Mouse (Mus musculus) CH12.LX (cell line): ENCODE measurements at regions not wholly inside any gene's neighbourhood (a gene's known extent, or its start where the extent isn't known, plus 50 kb on each side); places are given as distances from the start of the nearest gene placed in this dataset.

Source experiments
- DNase-seq: peaks from one replicate; pipeline ENCODE4 v3.0.0-alpha.2; 2013; ENCODE audit errors: extremely low read depth
- H3K27ac ChIP-seq: 2 replicates; pipeline ENCODE4 v1.5.1; 2012; ENCODE audit warnings: low read depth, mild to moderate bottlenecking, control low read depth, moderate library complexity; ENCODE audit not compliant: insufficient read depth
- H3K27me3 ChIP-seq: replicated peaks from 2 replicates; pipeline ENCODE3; 2012; ENCODE audit warnings: inconsistent platforms
- H3K36me3 ChIP-seq, 2 experiments: replicated peaks in 1 of 2; 2 replicates each; pipeline versions ENCODE3 to v1.6.1; 2012; ENCODE audit warnings: inconsistent platforms in 1 of 2, low read length in 1 of 2, mild to moderate bottlenecking in 1 of 2, mixed read lengths in 1 of 2, moderate library complexity in 1 of 2; ENCODE audit not compliant: control insufficient read depth in 1 of 2, insufficient read depth in 1 of 2
- H3K4me1 ChIP-seq, 2 experiments: 2 replicates each; pipeline ENCODE4 v1.6.1; 2012; ENCODE audit warnings: inconsistent platforms in 1 of 2, moderate library complexity in 1 of 2; ENCODE audit not compliant: insufficient read depth in 2 of 2, control insufficient read depth in 1 of 2
- H3K4me2 ChIP-seq: 2 replicates; pipeline ENCODE4 v1.6.1; 2012; ENCODE audit warnings: low read depth, mild to moderate bottlenecking, control low read depth; ENCODE audit not compliant: poor library complexity, insufficient read depth, severe bottlenecking
- H3K4me3 ChIP-seq, 3 experiments: fragments of 150-350 bp in 1 of 3; sonication (generic) in 1 of 3; replicated peaks in 1 of 3; 2 replicates each; pipeline versions ENCODE3 to v1.5.1; 2011 to 2012; ENCODE audit warnings: low read depth in 2 of 3, low read length in 2 of 3, mild to moderate bottlenecking in 2 of 3, moderate library complexity in 2 of 3, control low read depth in 1 of 3, improper control_type of control experiment in 1 of 3, inconsistent platforms in 1 of 3, mixed read lengths in 1 of 3; ENCODE audit not compliant: poor library complexity in 1 of 3
- H3K79me2 ChIP-seq: replicated peaks from 2 replicates; pipeline ENCODE4 v1.6.1; 2012; ENCODE audit warnings: mild to moderate bottlenecking, moderate library complexity; ENCODE audit not compliant: control insufficient read depth, poor library complexity, insufficient read depth, severe bottlenecking; ENCODE audit errors: extremely low read depth
- H3K9ac ChIP-seq: 2 replicates; pipeline ENCODE4 v1.6.1; 2012; ENCODE audit warnings: low read depth, mild to moderate bottlenecking, control low read depth, moderate library complexity; ENCODE audit not compliant: insufficient read depth
- H3K9me3 ChIP-seq: replicated peaks from 2 replicates; pipeline ENCODE3; 2012; ENCODE audit warnings: low read length, inconsistent platforms, mixed read lengths
- CHD1 ChIP-seq: IDR thresholded peaks from 2 replicates; pipeline ENCODE4 v1.6.1; 2012; ENCODE audit warnings: low read depth, low read length, improper control_type of control experiment, inconsistent platforms
- CHD2 ChIP-seq: IDR thresholded peaks from 2 replicates; pipeline ENCODE4 v1.6.1; 2011; ENCODE audit warnings: low read length, improper control_type of control experiment
- E2F4 ChIP-seq: IDR thresholded peaks from 2 replicates; pipeline ENCODE4 v1.6.1; 2011; ENCODE audit warnings: low read depth, low read length, improper control_type of control experiment; ENCODE audit not compliant: insufficient replicate concordance
- ELF1 ChIP-seq: IDR thresholded peaks from 2 replicates; pipeline ENCODE4 v1.6.1; 2014; ENCODE audit warnings: low read depth, mild to moderate bottlenecking, inconsistent platforms, low read length, improper control_type of control experiment
- EP300 ChIP-seq: IDR thresholded peaks from 2 replicates; pipeline ENCODE4 v1.6.1; 2011; ENCODE audit warnings: low read length, improper control_type of control experiment
- ETS1 ChIP-seq: conservative IDR thresholded peaks from 2 replicates; pipeline ENCODE4 v1.6.1; 2012; ENCODE audit warnings: low read depth, mild to moderate bottlenecking, inconsistent platforms, low read length, improper control_type of control experiment, moderate library complexity
- HCFC1 ChIP-seq: IDR thresholded peaks from 2 replicates; pipeline ENCODE4 v1.6.1; 2012; ENCODE audit warnings: low read depth, mild to moderate bottlenecking, inconsistent platforms, low read length, improper control_type of control experiment
- JUN ChIP-seq: IDR thresholded peaks from 2 replicates; pipeline ENCODE4 v1.6.1; 2011; ENCODE audit warnings: low read depth, mild to moderate bottlenecking, low read length, improper control_type of control experiment, moderate library complexity; ENCODE audit not compliant: insufficient read depth
- JUND ChIP-seq: conservative IDR thresholded peaks from 2 replicates; pipeline ENCODE4 v1.6.1; 2011; ENCODE audit warnings: low read depth, low read length, improper control_type of control experiment
- KAT2A ChIP-seq: IDR thresholded peaks from 2 replicates; pipeline ENCODE4 v1.6.1; 2012; ENCODE audit warnings: low read length, improper control_type of control experiment, inconsistent platforms; ENCODE audit not compliant: insufficient replicate concordance
- MAZ ChIP-seq: IDR thresholded peaks from 2 replicates; pipeline ENCODE4 v1.6.1; 2012; ENCODE audit warnings: low read depth, mild to moderate bottlenecking, inconsistent platforms, low read length, improper control_type of control experiment, moderate library complexity
- MXI1 ChIP-seq: IDR thresholded peaks from 2 replicates; pipeline ENCODE4 v1.6.1; 2011; ENCODE audit warnings: mild to moderate bottlenecking, low read depth, low read length, improper control_type of control experiment
- MYC ChIP-seq: IDR thresholded peaks from 2 replicates; pipeline ENCODE4 v1.6.1; 2011; ENCODE audit warnings: low read depth, mild to moderate bottlenecking, improper control_type of control experiment, low read length
- POLR2A ChIP-seq: IDR thresholded peaks from 2 replicates; pipeline ENCODE4 v1.6.1; 2011; ENCODE audit warnings: low read depth, mild to moderate bottlenecking, improper control_type of control experiment, low read length
- RAD21 ChIP-seq: IDR thresholded peaks from 2 replicates; pipeline ENCODE4 v1.6.1; 2011; ENCODE audit warnings: low read depth, mild to moderate bottlenecking, low read length, improper control_type of control experiment, moderate library complexity
- SIN3A ChIP-seq: IDR thresholded peaks from 2 replicates; pipeline ENCODE4 v1.6.1; 2012; ENCODE audit warnings: low read length, improper control_type of control experiment, inconsistent platforms
- SMC3 ChIP-seq: IDR thresholded peaks from 2 replicates; pipeline ENCODE4 v1.6.1; 2011; ENCODE audit warnings: low read depth, low read length, improper control_type of control experiment
- TCF12 ChIP-seq: IDR thresholded peaks from 2 replicates; pipeline ENCODE4 v1.6.1; 2014; ENCODE audit warnings: low read depth, mild to moderate bottlenecking, inconsistent platforms, low read length, improper control_type of control experiment
- USF1 ChIP-seq: IDR thresholded peaks from 2 replicates; pipeline ENCODE4 v1.6.1; 2014; ENCODE audit warnings: low read depth, mild to moderate bottlenecking, inconsistent platforms, low read length, improper control_type of control experiment
- ZC3H11A ChIP-seq: IDR thresholded peaks from 2 replicates; pipeline ENCODE4 v1.6.1; 2012; ENCODE audit warnings: low read depth, mild to moderate bottlenecking, inconsistent platforms, low read length, improper control_type of control experiment
- dilution Hi-C: fragments of 300-500 bp; cut with MboI; formaldehyde crosslinking; loops from 2 replicates; pipeline ENCODE4 v1.14.3; 2020; ENCODE audit warnings: low sequenced_read_pairs; ENCODE audit not compliant: extremely low pct_unique_long_range_greater_than_20kb, extremely low pct_ligation_motif_present
- in situ Hi-C: fragments of 300-500 bp; cut with MboI; formaldehyde crosslinking; loops from 3 replicates; pipeline ENCODE4 v1.14.3; 2019; ENCODE audit warnings: low sequenced_read_pairs, low pct_ligation_motif_present, low pct_unique_long_range_greater_than_20kb, mixed read lengths

- dilution Hi-C loops, result no loop called here
- TF ChIP-seq CHD2 (no peak), MAZ (no peak), EP300 (no peak), JUND (no peak), SMC3 (no peak), KAT2A (no peak), CHD1 (no peak), MYC (no peak)
- Histone ChIP-seq H3K36me3 (no peaks in the 10 kb centered on the region), H3K4me3 (no peak overlapping the region), H3K9me3 (no peaks in the 10 kb centered on the region), H3K79me2 (no peaks in the 10 kb centered on the region), H3K27me3 (no peaks in the 10 kb centered on the region), H3K4me1 (no peaks in the 10 kb centered on the region), H3K9ac (no peak overlapping the region), H3K4me2 (no peak overlapping the region), H3K27ac (no peak overlapping the region)
- in situ Hi-C loops, result no loop called here
- DNase-seq, result no peak
Observed at GRCm38 (mm10) chr13:99781616-99782015, 119.3 kb downstream of the Cartpt start.

DNA sequence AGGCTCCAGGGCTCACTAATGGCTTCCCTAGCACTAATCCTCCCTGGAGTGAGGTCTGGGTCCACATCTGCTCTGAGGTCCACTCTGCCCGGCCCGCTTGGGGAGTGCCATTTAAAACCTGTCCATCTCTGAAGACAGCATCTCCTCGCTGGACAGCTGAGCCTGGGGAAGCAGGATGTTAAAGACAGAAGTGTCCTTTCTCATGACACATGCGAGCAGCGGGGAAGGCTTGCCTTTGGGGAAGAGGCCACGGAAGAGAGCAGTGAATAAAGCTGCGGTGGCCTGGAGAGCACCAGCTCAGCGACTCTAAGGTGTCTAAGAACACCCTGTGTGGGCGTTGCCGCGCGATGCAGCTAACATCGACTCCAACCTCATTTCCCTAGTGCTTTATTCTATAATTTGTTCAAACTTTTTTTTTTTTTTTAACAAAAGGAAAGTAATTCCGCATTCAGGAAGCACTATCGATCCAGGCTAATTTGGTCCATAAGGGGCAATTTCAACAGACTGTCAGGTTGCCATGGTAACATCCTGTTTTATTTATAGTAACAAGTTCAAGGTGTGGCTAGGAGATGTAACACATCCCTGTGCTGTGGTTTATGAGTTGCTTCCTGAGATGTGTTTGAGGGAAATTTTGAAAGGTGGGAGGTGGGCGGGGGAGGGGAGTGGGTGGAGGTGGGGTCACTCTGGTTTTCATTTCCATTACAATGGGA is 120.0 kb downstream of the Cartpt start:
- H3K36me3 ChIP-seq, result no peaks in the 10 kb centered on the region
- dilution Hi-C loops (no loop called here), in situ Hi-C loops (no loop called here)
- H3K27me3 ChIP-seq, result no peaks in the 10 kb centered on the region
- DNase-seq, result no peak
- no peaks in the 10 kb centered on the region for H3K9me3 ChIP-seq
- no peak overlapping the region for H3K4me3 ChIP-seq
- no peaks in the 10 kb centered on the region for H3K4me1 ChIP-seq
- H3K27ac ChIP-seq, result no peak overlapping the region
- no peak overlapping the region for H3K4me2 ChIP-seq
- TF ChIP-seq ETS1, result no peak
- no peak for TF ChIP-seq KAT2A
- TF ChIP-seq RAD21, result no peak
- no peak for TF ChIP-seq JUND
- no peak for TF ChIP-seq MAZ
- TF ChIP-seq POLR2A, result no peak
- no peak for TF ChIP-seq CHD1
- no peak for TF ChIP-seq USF1
- TF ChIP-seq EP300, result no peak
- TF ChIP-seq CHD2, result no peak
- no peak for TF ChIP-seq TCF12
- TF ChIP-seq ZC3H11A, result no peak
- TF ChIP-seq MXI1, result no peak
- no peak for TF ChIP-seq SIN3A
- TF ChIP-seq E2F4, result no peak
- TF ChIP-seq JUN, result no peak
- no peak for TF ChIP-seq HCFC1
- TF ChIP-seq ELF1, result no peak
- no peak overlapping the region for H3K9ac ChIP-seq
- no peaks in the 10 kb centered on the region for H3K79me2 ChIP-seq
